Mouse (Mus musculus) stomach, postnatal 0 days (tissue): ENCODE measurements around the gene Lrfn4. TPM values are rescaled to one million over a fixed set of nuclear protein-coding genes. Genes with fewer than 3 reads are reported as not detected.
A peak's percentile ranks its signal among the peaks of the same experiment; 100 is the strongest.
"Not testable (repeated sequence)": the region's sequence is repeated elsewhere in the genome, so short reads cannot be mapped to it uniquely, and the experiment has no call there.

Source experiments
- ATAC-seq: fragments of 200-750 bp; cut with Nextera tagmentation; 2 replicates; pipeline ENCODE4 v1.8.0; 2017; ENCODE audit not compliant: low FRiP score, low TSS enrichment
- DNase-seq: peaks from one replicate; pipeline ENCODE4 v3.0.0-alpha.2; 2016; ENCODE audit warnings: low spot score
- H3K27ac ChIP-seq: fragments of 300-500 bp; sonication (generic); replicated peaks from 2 replicates; pipeline ENCODE4 v1.5.1; 2014; ENCODE audit warnings: mild to moderate bottlenecking, control low read depth
- H3K27me3 ChIP-seq: fragments of 300-500 bp; sonication (generic); 2 replicates; pipeline ENCODE4 v1.6.1; 2014; ENCODE audit warnings: low read length; ENCODE audit not compliant: control insufficient read depth, insufficient read depth
- H3K36me3 ChIP-seq: fragments of 300-500 bp; sonication (generic); 2 replicates; pipeline ENCODE4 v1.6.1; 2014; ENCODE audit warnings: low read length, mixed read lengths; ENCODE audit not compliant: control insufficient read depth, insufficient read depth
- H3K4me1 ChIP-seq: fragments of 300-500 bp; sonication (generic); replicated peaks from 2 replicates; pipeline ENCODE4 v1.6.1; 2014; ENCODE audit warnings: antibody characterized with exemption; ENCODE audit not compliant: control insufficient read depth, insufficient read depth
- H3K4me2 ChIP-seq: fragments of 300-500 bp; sonication (generic); replicated peaks from 2 replicates; pipeline ENCODE4 v1.6.1; 2014; ENCODE audit warnings: low read depth, mild to moderate bottlenecking, control low read depth, moderate library complexity
- H3K4me3 ChIP-seq: fragments of 300-500 bp; sonication (generic); 2 replicates; pipeline ENCODE4 v1.5.1; 2014; ENCODE audit warnings: low read depth, low read length, control low read depth
- H3K9ac ChIP-seq: fragments of 300-500 bp; sonication (generic); 2 replicates; pipeline ENCODE4 v1.6.1; 2014; ENCODE audit warnings: mild to moderate bottlenecking, low read length, control low read depth, mixed read lengths
- H3K9me3 ChIP-seq: fragments of 300-500 bp; sonication (generic); 2 replicates; pipeline ENCODE4 v1.6.1; 2016; ENCODE audit warnings: low read length; ENCODE audit not compliant: control insufficient read depth
- CTCF ChIP-seq: IDR thresholded peaks from 2 replicates; pipeline ENCODE4 v1.5.1; 2016; ENCODE audit warnings: antibody characterized with exemption, low read depth, mild to moderate bottlenecking, moderate library complexity
- EP300 ChIP-seq: optimal IDR thresholded peaks from 2 replicates; pipeline ENCODE3; 2016; ENCODE audit warnings: antibody characterized with exemption
- WGBS: fragments of 180-500 bp; shearing (Covaris S2); extraction: QIAGEN DNeasy Blood & Tissue Kit; methylation state at CpG from one replicate; pipeline ENCODE4 v1.1.7; 2014; 5-methylcytosine and 5-hydroxymethylcytosine counted together
- polyA plus RNA-seq: library from polyadenylated mRNA; unstranded; fragments of >200 nt; fragmentation: Nextera tagmentation; extraction: Ambion mirVana; gene quantifications from 2 replicates; pipeline ENCODE4 v1.2.1, GENCODE M21; 2015

Gene Lrfn4
- polyA plus RNA-seq, 1 experiment from 2014 or later = 4.3 TPM

GRCm38 (mm10) chr19:4593792-4594522 lies 21.5 kb downstream of the Lrfn4 start:
- DNase-seq (no peak), ATAC-seq (peak; percentile 54; the same call in 1 of the 2 replicates)
- H3K9me3 ChIP-seq = no peaks in the 10 kb centered on the region
- H3K9ac ChIP-seq = no peak overlapping the region
- no peaks in the 10 kb centered on the region for H3K4me1 ChIP-seq
- no peaks in the 10 kb centered on the region for H3K27me3 ChIP-seq
- no peak overlapping the region for H3K27ac ChIP-seq
- H3K4me3 ChIP-seq = no peak overlapping the region
- WGBS = 47% methylated on average over 7 of the region's 7 CpGs
- TF ChIP-seq EP300 (no peak), CTCF (no peak)
- no peak overlapping the region for H3K4me2 ChIP-seq
- no peaks in the 10 kb centered on the region for H3K36me3 ChIP-seq

GRCm38 (mm10) chr19:4590025-4590424 lies 25.4 kb downstream of the Lrfn4 start:
- WGBS = 46% methylated on average over 3 of the region's 3 CpGs
- Histone ChIP-seq H3K9ac (no peak overlapping the region), H3K4me2 (no peak overlapping the region), H3K27ac (peak overlapping the region; percentile 30; the same call in 1 of the 2 replicates), H3K4me1 (no peaks in the 10 kb centered on the region), H3K4me3 (no peak overlapping the region), H3K36me3 (no peaks in the 10 kb centered on the region), H3K9me3 (no peaks in the 10 kb centered on the region), H3K27me3 (no peaks in the 10 kb centered on the region)
- peak; percentile 53 for DNase-seq
- TF ChIP-seq EP300 = no peak
- no peak for TF ChIP-seq CTCF
- peak; percentile 50; the same call in 1 of the 2 replicates for ATAC-seq

GRCm38 (mm10) chr19:4589081-4589480 lies 26.4 kb downstream of the Lrfn4 start:
- no peak for TF ChIP-seq EP300
- peak; percentile 67 for TF ChIP-seq CTCF
- H3K4me1 ChIP-seq = no peaks in the 10 kb centered on the region
- ATAC-seq (no peak), DNase-seq (no peak)
- no peak overlapping the region for H3K9ac ChIP-seq
- H3K4me2 ChIP-seq = no peak overlapping the region
- H3K4me3 ChIP-seq = no peak overlapping the region
- H3K27me3 ChIP-seq = no peaks in the 10 kb centered on the region
- no peaks in the 10 kb centered on the region for H3K36me3 ChIP-seq
- no peaks in the 10 kb centered on the region for H3K9me3 ChIP-seq
- no peak overlapping the region for H3K27ac ChIP-seq
- WGBS = 48% methylated on average over 1 of the region's 1 CpGs

- no peak for TF ChIP-seq EP300
- Histone ChIP-seq H3K4me3 (no peak overlapping the region), H3K27ac (no peak overlapping the region), H3K9ac (no peak overlapping the region), H3K4me1 (no peaks in the 10 kb centered on the region), H3K9me3 (no peaks in the 10 kb centered on the region), H3K4me2 (no peak overlapping the region), H3K36me3 (no peaks in the 10 kb centered on the region), H3K27me3 (no peaks in the 10 kb centered on the region)
- DNase-seq (no peak), ATAC-seq (no peak)
- WGBS = 58% methylated on average over 3 of the region's 3 CpGs
These were observed 27.0 kb downstream of the Lrfn4 start for GRCm38 (mm10) chr19:4588430-4588829.

- Histone ChIP-seq H3K9ac (no peak overlapping the region), H3K9me3 (no peaks in the 10 kb centered on the region), H3K4me1 (no peaks in the 10 kb centered on the region), H3K36me3 (no peaks in the 10 kb centered on the region), H3K27me3 (no peaks in the 10 kb centered on the region), H3K27ac (no peak overlapping the region), H3K4me3 (no peak overlapping the region), H3K4me2 (no peak overlapping the region)
- DNase-seq (no peak), ATAC-seq (no peak)
- WGBS = 66% methylated on average over 2 of the region's 2 CpGs
- TF ChIP-seq CTCF = no peak
- no peak for TF ChIP-seq EP300
These were observed 28.0 kb downstream of the Lrfn4 start for GRCm38 (mm10) chr19:4587426-4587825.

GRCm38 (mm10) chr19:4586783-4587182 lies 28.7 kb downstream of the Lrfn4 start:
- H3K27me3 ChIP-seq, H3K9me3 ChIP-seq, H3K4me1 ChIP-seq, H3K36me3 ChIP-seq, H3K27ac ChIP-seq, H3K4me3 ChIP-seq, H3K4me2 ChIP-seq, ATAC-seq, H3K9ac ChIP-seq, DNase-seq: not testable (repeated sequence)
